26 mouse cellular contexts compared by ENCODE assay signal in the genomic region with DNA sequence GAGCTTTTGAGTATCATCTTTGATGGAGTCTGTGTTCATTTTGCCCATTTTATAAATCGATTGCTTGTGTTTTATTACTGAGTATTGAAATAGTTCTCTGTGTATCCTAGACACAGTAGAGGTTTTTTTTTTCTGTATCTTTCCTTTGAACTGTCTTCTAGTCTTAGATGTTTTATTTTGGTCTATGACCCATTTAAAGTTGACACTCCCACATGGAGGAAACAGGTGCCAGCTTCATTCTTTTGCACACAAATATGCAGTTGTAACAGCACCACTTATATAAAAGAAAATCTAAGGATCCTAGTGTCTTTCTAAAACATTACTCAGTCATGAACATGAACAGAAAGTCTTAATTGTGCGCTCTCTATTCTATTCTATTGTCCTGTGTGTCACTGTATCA.
"Had no signal": no experiment of that assay in that cellular context is flagged by ENCODE, and none has a peak within 500 bp of the region (broad histone marks: within the 10 kb centered on the region; RNA-seq: fewer than 3 reads in every experiment).

No protein-coding gene starts in this region.

- H3K9me3 ChIP-seq: heart, embryonic 13.5 days; heart, embryonic 15.5 days; hindbrain, embryonic 12.5 days; intestine, embryonic 15.5 days; limb, embryonic 13.5 days; limb, embryonic 15.5 days; liver, embryonic 12.5 days had no signal

- DNase-seq: forebrain, postnatal 0 days; gastrocnemius, postnatal 14 days; gastrocnemius, postnatal 36 days; heart, adult 11 months; heart, adult 2 months; heart, postnatal 14 days; heart, postnatal 36 days; kidney, adult 18-20 months; kidney, adult 8-10 months; kidney, postnatal 10 days; kidney, postnatal 25 days; kidney, postnatal 4 days; layer of hippocampus, adult 9-11 months; layer of hippocampus, postnatal 36 days; left cerebral cortex, postnatal 4 days had no signal

- H3K36me3 ChIP-seq: heart, embryonic 13.5 days; heart, embryonic 15.5 days; hindbrain, embryonic 12.5 days; intestine, embryonic 15.5 days; limb, embryonic 13.5 days; limb, embryonic 15.5 days; liver, embryonic 12.5 days had no signal

- H3K27me3 ChIP-seq: heart, embryonic 13.5 days; heart, embryonic 15.5 days; hindbrain, embryonic 12.5 days; intestine, embryonic 15.5 days; limb, embryonic 13.5 days; limb, embryonic 15.5 days; liver, embryonic 12.5 days had no signal

- H3K4me3 ChIP-seq: heart, adult 2 months; heart, embryonic 13.5 days; heart, embryonic 15.5 days; hindbrain, embryonic 12.5 days; intestine, embryonic 15.5 days; limb, embryonic 13.5 days; limb, embryonic 15.5 days; liver, embryonic 12.5 days had no signal

- ATAC-seq: forebrain, postnatal 0 days; hindbrain, embryonic 16.5 days; inflammation-experienced regulatory T-cells, adult 6 months; intestine, embryonic 15.5 days; intestine, postnatal 0 days; liver, embryonic 12.5 days had no signal

- H3K27ac ChIP-seq: heart, adult 2 months; heart, embryonic 13.5 days; heart, embryonic 15.5 days; hindbrain, embryonic 12.5 days; hindbrain, embryonic 14.5 days; intestine, embryonic 15.5 days; limb, embryonic 13.5 days; limb, embryonic 15.5 days; liver, embryonic 12.5 days had no signal

- H3K4me1 ChIP-seq: heart, embryonic 13.5 days; heart, embryonic 15.5 days; hindbrain, embryonic 12.5 days; intestine, embryonic 15.5 days; limb, embryonic 13.5 days; limb, embryonic 15.5 days; liver, embryonic 12.5 days had no signal
